Mouse (Mus musculus): Measurements from ENCODE around the gene Gm14440. TPM values are rescaled to one million over a fixed set of nuclear protein-coding genes. Genes with fewer than 3 reads are reported as not detected.
"Not testable (repeated sequence)": the region's sequence is repeated elsewhere in the genome, so short reads cannot be mapped to it uniquely, and the experiment has no call there.

The Gm14440 gene
- polyA plus RNA-seq (2015; fragmentation: Nextera tagmentation; extraction: Ambion mirVana) = 4.7 and 5.2 TPM in 2 replicates

DNA sequence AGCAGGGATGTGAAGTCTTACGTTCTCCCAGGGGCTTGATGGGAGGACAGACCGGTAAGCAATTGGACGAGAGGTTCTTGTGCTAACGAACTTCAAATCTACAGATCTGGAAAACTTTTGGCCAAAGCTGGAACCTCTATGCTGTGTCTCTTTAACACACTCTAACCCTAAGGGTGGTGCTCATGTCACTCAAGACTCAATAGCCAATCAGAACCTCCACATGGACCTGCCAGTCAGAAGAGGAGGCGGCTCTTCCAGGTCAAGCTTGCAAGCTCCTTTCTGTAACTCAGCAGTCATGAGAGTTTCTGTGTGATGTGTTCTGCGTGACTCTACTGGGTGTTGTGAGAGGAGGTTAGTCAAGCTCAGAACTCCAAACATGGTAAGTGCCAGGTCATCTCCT is at the start of gene Gm14440:
Gene Gm14440, plus strand, starts transcription at position 301 of the 400 bp plus-strand sequence.
- WGBS = no CpG with 5 or more reads among the region's 6 CpGs
- H3K4me3 ChIP-seq (ENCODE audit: low read length); ATAC-seq (ENCODE audit: low FRiP score, low TSS enrichment); H3K9ac ChIP-seq (replicated peaks; ENCODE audit: low read length); H3K27me3 ChIP-seq (ENCODE audit: insufficient read depth, low read length); H3K4me1 ChIP-seq (ENCODE audit: insufficient read depth, low read length); H3K36me3 ChIP-seq (ENCODE audit: insufficient read depth, low read length); H3K27ac ChIP-seq (ENCODE audit: low read length); H3K9me3 ChIP-seq (ENCODE audit: low read length); H3K4me2 ChIP-seq (replicated peaks; ENCODE audit: low read depth, low read length): not testable (repeated sequence)

Other genes with a start within 250 kb of the Gm14440 start
- 0.77 TPM in 1 of 2 replicates, not detected in the other for gene Gm14393, start 207.3 kb upstream of the Gm14440 start, polyA plus RNA-seq (2015; fragmentation: Nextera tagmentation; extraction: Ambion mirVana)
- gene Gm14399, start 133.1 kb upstream of the Gm14440 start, polyA plus RNA-seq (2015; fragmentation: Nextera tagmentation; extraction: Ambion mirVana) = 7.3 and 10.7 TPM in 2 replicates
- 0.63 and 1.2 TPM in 2 replicates for gene Gm14443, start 99.3 kb upstream of the Gm14440 start, polyA plus RNA-seq (2015; fragmentation: Nextera tagmentation; extraction: Ambion mirVana)
- gene Gm14391, start 68.2 kb upstream of the Gm14440 start, polyA plus RNA-seq (2015; fragmentation: Nextera tagmentation; extraction: Ambion mirVana) = 5.6 and 8.1 TPM in 2 replicates
- gene Gm4631, start 63.1 kb downstream of the Gm14440 start, polyA plus RNA-seq (2015; fragmentation: Nextera tagmentation; extraction: Ambion mirVana) = 19.7 and 21.8 TPM in 2 replicates
- 6.1 and 6.7 TPM in 2 replicates for gene Zfp968, start 97.3 kb downstream of the Gm14440 start, polyA plus RNA-seq (2015; fragmentation: Nextera tagmentation; extraction: Ambion mirVana)
- 9.9 and 21.1 TPM in 2 replicates for gene Gm4724, start 160.7 kb downstream of the Gm14440 start, polyA plus RNA-seq (2015; fragmentation: Nextera tagmentation; extraction: Ambion mirVana)
- 5.7 and 7.4 TPM in 2 replicates for gene Zfp965, start 194.9 kb downstream of the Gm14440 start, polyA plus RNA-seq (2015; fragmentation: Nextera tagmentation; extraction: Ambion mirVana)

Data from kidney, embryonic 16.5 days (tissue).